Mouse (Mus musculus): ENCODE measurements at regions not wholly inside any gene's neighbourhood (a gene's known extent, or its start where the extent isn't known, plus 50 kb on each side); places are given as distances from the start of the nearest gene placed in this dataset.

- Histone ChIP-seq H3K4me1 (replicated peaks) (peaks cover 5% of the 10 kb centered on the region), H3K4me3 (no peak overlapping the region), H3K4me2 (no peak overlapping the region), H3K9me3 (no peaks in the 10 kb centered on the region), H3K27me3 (no peaks in the 10 kb centered on the region), H3K9ac (no peak overlapping the region), H3K27ac (replicated peaks) (no peak overlapping the region), H3K36me3 (no peaks in the 10 kb centered on the region)
- 89% methylated on average over 4 of the region's 4 CpGs for WGBS
- no peak for ATAC-seq (ENCODE audit: low FRiP score, low read depth)
Observed at GRCm38 (mm10) chr10:43747541-43747940, 154.0 kb downstream of the Qrsl1 start.

GRCm38 (mm10) chr10:43748300-43748699, 153.2 kb downstream of the Qrsl1 start:
- no peak overlapping the region for H3K27ac ChIP-seq (replicated peaks)
- no peaks in the 10 kb centered on the region for H3K36me3 ChIP-seq
- no peak overlapping the region for H3K4me3 ChIP-seq
- H3K9ac ChIP-seq = no peak overlapping the region
- H3K4me2 ChIP-seq = no peak overlapping the region
- H3K4me1 ChIP-seq (replicated peaks) = no peaks in the 10 kb centered on the region
- no peak for ATAC-seq (ENCODE audit: low FRiP score, low read depth)
- no peaks in the 10 kb centered on the region for H3K27me3 ChIP-seq
- no peaks in the 10 kb centered on the region for H3K9me3 ChIP-seq
- WGBS = 86% methylated on average over 3 of the region's 3 CpGs

- ATAC-seq (ENCODE audit: low FRiP score, low read depth) = no peak
- WGBS = 97% methylated on average over 4 of the region's 4 CpGs
Observed at GRCm38 (mm10) chr10:43749496-43750110, 151.9 kb downstream of the Qrsl1 start.

GRCm38 (mm10) chr10:43750401-43750800, 151.1 kb downstream of the Qrsl1 start:
- 88% methylated on average over 6 of the region's 6 CpGs for WGBS
- no peaks in the 10 kb centered on the region for H3K27me3 ChIP-seq
- H3K9me3 ChIP-seq = no peaks in the 10 kb centered on the region
- ATAC-seq (ENCODE audit: low FRiP score, low read depth) = no peak
- no peak overlapping the region for H3K4me3 ChIP-seq
- H3K4me1 ChIP-seq (replicated peaks) = no peaks in the 10 kb centered on the region
- no peak overlapping the region for H3K4me2 ChIP-seq
- no peak overlapping the region for H3K27ac ChIP-seq (replicated peaks)
- no peaks in the 10 kb centered on the region for H3K36me3 ChIP-seq
- no peak overlapping the region for H3K9ac ChIP-seq

More at GRCm38 (mm10) chr10:43749496-43750110, 151.9 kb downstream of the Qrsl1 start:
- Histone ChIP-seq H3K9me3 (no peaks in the 10 kb centered on the region), H3K4me3 (no peak overlapping the region), H3K36me3 (no peaks in the 10 kb centered on the region), H3K27me3 (no peaks in the 10 kb centered on the region), H3K9ac (no peak overlapping the region), H3K4me2 (no peak overlapping the region), H3K27ac (replicated peaks) (no peak overlapping the region), H3K4me1 (replicated peaks) (no peaks in the 10 kb centered on the region)

- no peak overlapping the region for H3K4me2 ChIP-seq
- no peak for ATAC-seq (ENCODE audit: low FRiP score, low read depth)
- WGBS = 90% methylated on average over 10 of the region's 10 CpGs
Observed at GRCm38 (mm10) chr10:43750854-43751253, 150.7 kb downstream of the Qrsl1 start.

GRCm38 (mm10) chr10:43751881-43752675, 149.5 kb downstream of the Qrsl1 start:
- Histone ChIP-seq H3K4me2 (no peak overlapping the region), H3K27me3 (no peaks in the 10 kb centered on the region), H3K36me3 (no peaks in the 10 kb centered on the region), H3K4me1 (replicated peaks) (no peaks in the 10 kb centered on the region), H3K4me3 (no peak overlapping the region), H3K9me3 (no peaks in the 10 kb centered on the region), H3K27ac (replicated peaks) (no peak overlapping the region), H3K9ac (no peak overlapping the region)
- WGBS = 48% methylated on average over 5 of the region's 5 CpGs
- peak; percentile 80 for ATAC-seq (ENCODE audit: low FRiP score, low read depth)

More at GRCm38 (mm10) chr10:43750854-43751253, 150.7 kb downstream of the Qrsl1 start:
- Histone ChIP-seq H3K27me3 (no peaks in the 10 kb centered on the region), H3K9ac (no peak overlapping the region), H3K4me3 (no peak overlapping the region), H3K27ac (replicated peaks) (no peak overlapping the region), H3K36me3 (no peaks in the 10 kb centered on the region), H3K9me3 (no peaks in the 10 kb centered on the region), H3K4me1 (replicated peaks) (no peaks in the 10 kb centered on the region)

- 79% methylated on average over 6 of the region's 6 CpGs for WGBS
- Histone ChIP-seq H3K4me3 (no peak overlapping the region), H3K9ac (no peak overlapping the region), H3K27ac (replicated peaks) (no peak overlapping the region), H3K27me3 (no peaks in the 10 kb centered on the region), H3K4me1 (replicated peaks) (no peaks in the 10 kb centered on the region), H3K4me2 (no peak overlapping the region), H3K9me3 (no peaks in the 10 kb centered on the region), H3K36me3 (no peaks in the 10 kb centered on the region)
- no peak for ATAC-seq (ENCODE audit: low FRiP score, low read depth)
Observed at GRCm38 (mm10) chr10:43756881-43757565, 144.5 kb downstream of the Qrsl1 start.

- H3K4me1 ChIP-seq (replicated peaks) = no peaks in the 10 kb centered on the region
- no peak overlapping the region for H3K4me3 ChIP-seq
- 88% methylated on average over 9 of the region's 10 CpGs for WGBS
- H3K9ac ChIP-seq = no peak overlapping the region
- no peak overlapping the region for H3K27ac ChIP-seq (replicated peaks)
- no peak for ATAC-seq (ENCODE audit: low FRiP score, low read depth)
- H3K4me2 ChIP-seq = no peak overlapping the region
- no peaks in the 10 kb centered on the region for H3K27me3 ChIP-seq
- no peaks in the 10 kb centered on the region for H3K36me3 ChIP-seq
- H3K9me3 ChIP-seq = no peaks in the 10 kb centered on the region
Observed at GRCm38 (mm10) chr10:43758124-43759025, 143.2 kb downstream of the Qrsl1 start.

- no peaks in the 10 kb centered on the region for H3K4me1 ChIP-seq (replicated peaks)
- no peaks in the 10 kb centered on the region for H3K36me3 ChIP-seq
- no peaks in the 10 kb centered on the region for H3K9me3 ChIP-seq
- H3K27ac ChIP-seq (replicated peaks) = no peak overlapping the region
- ATAC-seq (ENCODE audit: low FRiP score, low read depth) = no peak
- H3K9ac ChIP-seq = no peak overlapping the region
- 77% methylated on average over 14 of the region's 14 CpGs for WGBS
- H3K4me3 ChIP-seq = no peak overlapping the region
- no peaks in the 10 kb centered on the region for H3K27me3 ChIP-seq
- no peak overlapping the region for H3K4me2 ChIP-seq
Observed at GRCm38 (mm10) chr10:43759186-43759905, 142.2 kb downstream of the Qrsl1 start.

- 96% methylated on average over 5 of the region's 5 CpGs for WGBS
- no peak for ATAC-seq (ENCODE audit: low FRiP score, low read depth)
- Histone ChIP-seq H3K4me1 (replicated peaks) (no peaks in the 10 kb centered on the region), H3K4me2 (no peak overlapping the region), H3K4me3 (no peak overlapping the region), H3K9ac (no peak overlapping the region), H3K36me3 (no peaks in the 10 kb centered on the region), H3K9me3 (no peaks in the 10 kb centered on the region), H3K27me3 (no peaks in the 10 kb centered on the region), H3K27ac (replicated peaks) (no peak overlapping the region)
Observed at GRCm38 (mm10) chr10:43759906-43760281, 141.7 kb downstream of the Qrsl1 start.

- no peak overlapping the region for H3K9ac ChIP-seq
- WGBS = 87% methylated on average over 6 of the region's 6 CpGs
Observed at GRCm38 (mm10) chr10:43761979-43762570, 139.5 kb downstream of the Qrsl1 start.

More at GRCm38 (mm10) chr10:43761979-43762570, 139.5 kb downstream of the Qrsl1 start:
- H3K4me2 ChIP-seq = no peak overlapping the region
- H3K27ac ChIP-seq (replicated peaks) = no peak overlapping the region
- no peaks in the 10 kb centered on the region for H3K4me1 ChIP-seq (replicated peaks)
- no peaks in the 10 kb centered on the region for H3K27me3 ChIP-seq
- H3K4me3 ChIP-seq = no peak overlapping the region
- no peak for ATAC-seq (ENCODE audit: low FRiP score, low read depth)
- H3K36me3 ChIP-seq = no peaks in the 10 kb centered on the region
- H3K9me3 ChIP-seq = no peaks in the 10 kb centered on the region

Measured in hindbrain, embryonic 15.5 days (tissue).